Mouse (Mus musculus) megakaryocyte progenitor cell, adult 5-6 weeks (primary cell): ENCODE data around the gene Ywhae. TPM values are rescaled to one million over a fixed set of nuclear protein-coding genes. Genes with fewer than 3 reads are reported as not detected.

Experiments used
- ATAC-seq: replicated peaks from 2 replicates; pipeline ENCODE4 v1.8.0; 2016; ENCODE audit warnings: mild to moderate bottlenecking, moderate TSS enrichment, inconsistent platforms; ENCODE audit not compliant: poor library complexity
- total RNA-seq, 2 experiments: library from RNA; stranded (forward) in 1 of 2; stranded (reverse) in 1 of 2; fragments of 157-497, 149-512 nt in 1 of 2; fragments of 200-1000 nt in 1 of 2; gene quantifications; 2 replicates each; pipeline versions ENCODE4 v1.2.3 to v1.2.4; 2015 to 2017

Gene Ywhae
- total RNA-seq, 2 experiments from 2014 or later: 325 to 610 TPM

DNA sequence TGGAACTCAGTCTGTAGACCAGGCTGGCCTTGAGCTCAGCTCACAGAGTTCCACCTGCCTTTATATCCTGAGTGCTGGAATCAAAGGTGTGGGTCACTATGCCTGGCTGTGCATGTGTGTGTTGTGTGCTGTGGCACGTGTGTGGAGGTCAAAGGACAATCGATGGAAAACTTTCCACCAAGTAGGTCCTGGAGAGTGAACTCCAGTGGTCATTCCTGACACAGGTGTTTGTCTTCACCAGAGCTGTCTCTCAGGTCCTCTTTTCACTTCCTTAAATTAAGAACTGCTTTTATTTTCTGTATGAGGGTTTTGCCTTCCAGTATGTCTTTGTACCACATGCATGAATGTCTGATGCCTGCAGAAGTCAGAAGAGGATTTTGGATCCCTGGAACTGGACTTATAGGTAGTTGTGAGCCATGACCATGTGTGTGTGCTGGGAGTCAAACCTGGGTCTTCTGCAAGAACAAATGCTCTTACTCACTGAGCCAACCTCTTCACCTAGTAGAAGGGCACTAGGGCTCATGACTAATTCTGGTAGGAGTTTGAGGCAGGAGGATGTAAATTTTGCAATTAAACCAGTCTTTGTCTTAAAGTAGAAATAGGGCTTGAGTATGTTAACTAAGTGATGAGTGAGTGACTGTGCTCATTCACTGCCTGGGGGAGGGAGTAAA, 5.3 kb downstream of the Ywhae start:
- ATAC-seq: no peak

GRCm38 (mm10) chr11:75738477-75738821, 5.8 kb downstream of the Ywhae start:
- no peak for ATAC-seq

GRCm38 (mm10) chr11:75740204-75740603, 7.5 kb downstream of the Ywhae start:
- ATAC-seq: no peak

GRCm38 (mm10) chr11:75741615-75742014, 8.9 kb downstream of the Ywhae start:
- peak; percentile 34; the same call in 1 of the 2 replicates for ATAC-seq

DNA sequence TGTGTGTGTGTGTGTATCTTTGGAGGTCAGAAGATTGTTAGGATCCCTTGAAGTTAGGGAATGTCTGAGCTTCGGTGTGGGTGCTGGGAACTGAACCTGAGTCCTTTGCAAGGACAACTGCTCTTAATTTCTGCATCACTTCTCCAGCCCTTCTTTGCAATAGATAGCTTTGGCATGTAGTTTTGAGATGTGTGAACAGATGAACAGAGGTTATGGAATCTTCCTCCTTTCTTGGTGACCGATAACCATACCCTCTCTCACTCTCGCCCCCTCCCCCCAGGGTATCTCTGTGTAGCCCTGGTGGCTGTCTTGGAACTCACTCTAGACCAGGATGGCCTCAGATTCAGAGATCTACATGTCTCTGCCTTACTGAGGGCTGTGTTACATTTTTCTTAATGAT, 12.1 kb downstream of the Ywhae start:
- no peak for ATAC-seq

DNA sequence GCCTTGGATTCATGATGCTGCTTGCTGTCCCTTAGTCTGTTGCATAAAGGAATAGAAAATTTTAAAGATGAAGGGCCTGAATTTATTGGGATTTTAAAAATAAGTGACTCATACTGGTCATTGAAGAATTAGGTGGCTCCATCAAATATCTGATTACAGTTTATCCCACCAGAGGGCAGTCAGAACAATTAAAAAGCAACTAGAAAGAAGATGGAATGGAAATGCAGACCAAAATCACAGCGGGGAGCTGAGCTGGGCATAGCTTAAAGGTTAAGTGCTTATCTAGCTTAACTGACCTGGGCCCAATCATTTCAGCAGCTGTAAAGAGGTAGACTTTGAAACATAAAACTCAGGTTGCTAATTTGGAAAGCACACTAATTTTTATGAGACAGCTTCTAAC, 17.9 kb downstream of the Ywhae start:
- no peak for ATAC-seq

DNA sequence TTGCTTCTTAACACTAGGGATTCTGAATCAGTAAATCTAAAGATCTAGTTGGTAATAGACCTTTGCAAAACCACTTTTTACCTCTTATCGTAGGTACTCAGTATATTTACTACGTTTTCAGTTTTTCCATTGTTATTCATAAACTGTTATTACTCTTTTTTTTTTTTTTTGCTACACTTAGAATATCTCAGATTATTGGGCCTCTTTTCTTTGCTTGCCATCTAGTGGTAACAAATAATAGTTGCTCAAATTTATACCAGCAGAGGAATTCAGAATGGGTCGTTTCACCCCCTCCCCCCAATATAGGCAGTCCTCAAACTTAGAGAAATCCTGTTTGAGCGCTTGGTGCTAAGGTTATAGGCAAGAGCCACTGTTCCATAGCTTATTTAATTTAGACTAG, 18.4 kb downstream of the Ywhae start:
- 0 out of 2 replicates have a peak, but pooled peaks have one; percentile 23 for ATAC-seq

DNA sequence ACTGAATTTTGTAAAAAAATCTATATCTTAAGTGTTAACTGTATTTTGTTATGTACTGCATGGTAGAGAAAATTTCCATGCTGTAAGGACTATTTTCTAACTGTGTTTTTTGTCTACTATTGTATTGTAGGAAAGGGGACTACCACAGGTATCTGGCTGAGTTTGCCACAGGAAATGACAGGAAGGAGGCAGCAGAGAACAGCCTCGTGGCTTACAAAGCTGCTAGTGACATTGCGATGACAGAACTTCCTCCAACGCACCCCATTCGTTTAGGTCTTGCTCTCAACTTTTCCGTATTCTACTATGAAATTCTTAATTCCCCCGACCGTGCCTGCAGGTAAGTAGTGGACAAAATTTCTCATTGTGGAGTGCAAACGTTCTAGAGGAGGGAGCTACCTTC, 24.0 kb downstream of the Ywhae start:
- no peak for ATAC-seq

GRCm38 (mm10) chr11:75758553-75758952, 25.9 kb downstream of the Ywhae start:
- no peak for ATAC-seq

- ATAC-seq: no peak
These were observed 28.1 kb downstream of the Ywhae start for GRCm38 (mm10) chr11:75760785-75761184.

GRCm38 (mm10) chr11:75762708-75763107, 30.0 kb downstream of the Ywhae start:
- no peak for ATAC-seq

- no peak for ATAC-seq
These were observed 31.9 kb downstream of the Ywhae start for GRCm38 (mm10) chr11:75764521-75765023.

DNA sequence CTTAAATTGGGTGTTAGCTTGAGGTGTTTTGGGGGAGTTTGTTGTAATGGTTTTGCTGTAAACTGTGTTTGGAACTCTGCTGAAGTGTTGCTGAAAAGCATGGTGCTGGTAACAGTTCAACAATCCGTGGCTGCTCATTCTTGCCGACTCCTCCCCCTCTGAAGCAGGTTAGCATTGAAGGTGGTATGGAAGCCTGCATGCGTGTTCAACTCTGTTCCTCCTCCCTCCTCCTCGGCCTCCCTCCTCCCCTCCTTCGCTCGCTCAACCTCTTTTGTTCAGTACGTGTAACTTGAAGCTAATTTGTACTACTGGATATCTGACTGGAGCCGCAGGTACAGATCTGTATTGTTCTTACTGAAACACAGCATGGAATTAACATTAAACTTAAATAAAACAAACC, 32.5 kb downstream of the Ywhae start:
- no peak for ATAC-seq

DNA sequence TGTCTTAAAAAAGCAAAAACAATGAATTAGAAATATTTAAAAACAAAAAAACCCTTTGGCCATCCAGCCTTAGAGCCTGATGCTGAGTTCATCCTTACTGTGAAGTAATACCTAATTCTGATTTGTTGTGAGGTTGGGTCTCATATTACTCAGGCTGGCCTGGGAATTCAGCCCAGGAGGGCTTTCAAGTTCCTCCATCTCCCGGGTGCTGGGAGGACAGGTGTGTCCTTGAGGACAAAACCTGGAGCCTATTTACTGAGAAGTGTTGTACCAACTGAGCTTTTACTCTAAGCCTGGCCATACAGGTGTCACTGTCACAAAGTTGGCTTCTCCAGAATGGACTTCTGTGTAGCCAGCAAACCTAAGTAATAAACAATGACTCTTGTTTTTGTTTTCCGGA, 34.3 kb downstream of the Ywhae start:
- ATAC-seq: no peak

DNA sequence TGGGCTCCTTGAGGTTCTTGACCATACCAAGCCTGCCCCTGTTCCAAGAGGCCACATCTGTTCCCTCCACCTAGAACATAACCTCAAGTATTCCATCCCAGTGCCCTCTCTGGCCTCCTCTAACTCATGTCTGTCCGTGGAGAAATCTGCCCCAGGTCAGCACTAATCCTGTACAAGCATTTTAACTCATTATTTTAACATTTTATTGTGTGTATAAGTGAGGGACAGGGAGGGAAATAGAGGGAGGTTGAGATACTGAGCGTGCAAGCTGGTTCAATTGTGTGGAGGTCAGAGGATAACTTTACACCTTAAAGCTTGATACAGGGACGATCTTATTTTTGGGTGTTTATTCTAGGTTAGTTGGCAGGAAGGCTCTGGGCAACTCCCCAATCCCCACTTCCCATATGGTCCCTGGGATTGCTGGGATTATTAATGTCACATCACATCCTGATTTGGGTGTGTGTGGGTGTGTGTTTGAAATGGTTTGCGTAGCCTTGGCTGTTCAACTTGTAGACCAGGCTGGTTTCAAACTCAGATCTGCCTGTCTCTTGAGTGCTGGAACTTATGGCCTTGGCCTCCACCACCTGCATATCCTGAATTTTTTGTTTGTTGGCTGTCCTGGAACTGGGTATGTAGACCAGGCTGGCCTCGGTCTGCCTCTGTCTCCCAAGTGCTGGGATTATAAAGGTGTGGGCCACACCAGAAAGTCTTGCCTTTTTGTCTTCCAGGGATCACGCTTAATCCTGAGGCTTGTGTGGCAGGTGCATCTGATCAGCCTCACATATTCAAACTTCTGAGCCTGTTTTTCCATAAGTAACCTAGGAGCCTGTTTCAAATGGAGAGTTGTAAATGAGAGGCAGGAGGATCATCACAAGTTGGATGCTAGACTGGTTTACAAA, 35.7 kb downstream of the Ywhae start:
- no peak for ATAC-seq

DNA sequence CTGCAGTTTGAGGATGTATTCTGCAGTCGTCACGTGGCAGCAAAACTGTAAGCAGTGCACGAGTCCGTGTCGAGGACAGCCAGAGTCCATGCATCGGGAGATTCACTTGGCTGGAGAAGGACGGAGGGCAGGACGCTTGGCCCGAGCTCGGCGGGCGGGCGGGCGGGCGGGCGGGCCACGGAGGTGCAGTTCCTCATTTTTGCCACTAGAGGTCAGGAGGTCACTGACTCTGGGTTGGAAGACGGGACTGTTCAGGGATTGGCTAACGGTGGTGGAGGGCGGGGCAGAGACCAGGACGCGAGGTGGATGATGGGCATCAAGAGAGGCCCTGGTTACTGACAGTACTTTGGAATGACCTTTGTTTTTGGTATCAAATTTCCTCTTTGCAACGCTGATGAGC, 36.5 kb downstream of the Ywhae start:
- peak; percentile 100 for ATAC-seq

GRCm38 (mm10) chr11:75772562-75772961, 39.9 kb downstream of the Ywhae start:
- ATAC-seq: no peak

- ATAC-seq: no peak
These were observed 43.2 kb downstream of the Ywhae start for GRCm38 (mm10) chr11:75775919-75776318.

DNA sequence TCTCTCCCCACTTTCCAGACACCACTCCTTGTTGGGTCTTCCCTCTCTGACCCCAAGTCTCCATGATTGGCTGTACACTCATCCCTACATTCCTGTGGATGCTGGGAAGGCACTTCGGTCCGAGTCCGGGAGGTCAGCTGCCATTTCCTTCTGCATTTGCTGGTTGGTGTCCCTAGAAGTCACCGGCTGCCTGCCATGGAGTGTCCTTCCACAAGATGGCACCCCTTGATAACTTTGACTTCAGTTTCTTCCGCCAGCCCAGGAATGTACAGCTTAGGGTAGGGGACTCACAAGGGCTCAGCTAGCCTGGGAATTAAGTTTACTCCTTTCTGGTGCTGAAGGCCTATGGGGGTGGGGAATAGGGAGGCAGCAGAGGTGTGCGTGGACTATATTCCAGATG, 49.2 kb downstream of the Ywhae start:
- peak; percentile 82 for ATAC-seq

- ATAC-seq: peak; percentile 61
These were observed 51.1 kb downstream of the Ywhae start for GRCm38 (mm10) chr11:75783799-75784198.

- no peak for ATAC-seq
These were observed 53.2 kb downstream of the Ywhae start for GRCm38 (mm10) chr11:75785897-75786296.

DNA sequence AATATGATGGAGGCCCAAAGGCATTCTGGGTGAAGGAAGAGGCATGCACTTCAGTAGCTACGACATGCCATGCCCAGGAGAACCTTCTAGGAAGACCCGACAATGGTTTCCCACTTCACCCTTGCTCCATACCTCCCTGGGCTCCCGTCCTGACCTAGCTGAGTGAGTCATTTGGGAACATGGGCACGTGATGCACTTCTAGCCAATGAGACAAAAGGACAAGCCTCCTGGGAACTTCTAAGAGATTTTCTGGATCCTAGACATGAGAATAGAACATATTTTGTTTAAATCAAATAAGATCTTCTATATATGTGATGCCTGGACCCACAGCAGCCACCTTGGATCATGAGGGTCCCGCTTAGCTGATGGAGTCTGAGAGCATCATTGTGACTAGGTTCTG, 59.9 kb downstream of the Ywhae start:
- no peak for ATAC-seq
